Mouse (Mus musculus): ENCODE measurements at regions not wholly inside any gene's neighbourhood (a gene's known extent, or its start where the extent isn't known, plus 50 kb on each side); places are given as distances from the start of the nearest gene placed in this dataset.

GRCm38 (mm10) chr6:135433753-135434152 lies 71.4 kb downstream of the Emp1 start:
- in situ Hi-C loops (cut with MboI, MseI) = no loop called here

DNA sequence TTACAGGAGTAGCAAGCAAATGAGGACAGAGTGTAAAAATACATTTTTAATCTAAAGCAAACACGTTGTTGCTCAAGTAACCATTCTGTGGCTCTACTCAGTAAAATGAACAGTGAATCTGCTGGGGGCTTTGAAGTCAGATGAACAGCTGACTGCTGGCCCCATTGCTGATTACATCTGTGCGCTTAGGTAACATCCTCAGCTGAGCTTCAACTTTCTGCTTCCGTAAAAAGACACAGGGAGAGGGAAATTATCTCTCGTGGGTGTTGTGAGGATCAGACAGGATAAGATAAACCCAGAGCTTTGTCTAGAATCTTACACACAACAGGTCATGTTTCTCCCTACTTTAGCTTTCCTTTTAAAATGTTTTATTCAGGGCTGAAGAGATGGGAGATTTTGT lies 74.0 kb downstream of the Emp1 start:
- in situ Hi-C loops (cut with MboI, MseI) = no loop called here

DNA sequence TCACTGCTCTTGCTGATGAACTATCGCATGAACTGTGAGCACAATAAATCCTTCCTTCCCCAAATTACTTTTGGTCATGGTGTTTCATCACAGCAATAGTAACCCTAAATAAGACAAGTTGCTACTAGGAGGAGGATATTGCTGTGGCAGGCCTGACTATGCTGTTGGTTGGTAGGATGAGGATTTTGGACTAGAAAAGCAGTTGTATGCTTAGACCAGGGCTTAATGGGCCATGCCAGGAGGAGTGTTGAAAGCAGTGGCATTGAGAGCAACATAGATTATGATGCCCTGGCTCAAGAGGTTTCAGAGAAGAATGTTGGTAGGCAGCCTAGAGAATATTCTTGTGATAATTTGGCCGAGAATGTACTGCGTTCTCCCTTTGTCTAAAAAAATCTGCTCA lies 75.9 kb downstream of the Emp1 start:
- in situ Hi-C loops (cut with MboI, MseI) = no loop called here

GRCm38 (mm10) chr6:135441126-135441871 lies 79.0 kb downstream of the Emp1 start:
- in situ Hi-C loops (cut with MboI, MseI) = loop anchor here (5.0 kb wide), 2 partner anchors 386 to 1331 kb away; no protein-coding TSS in a partner anchor

DNA sequence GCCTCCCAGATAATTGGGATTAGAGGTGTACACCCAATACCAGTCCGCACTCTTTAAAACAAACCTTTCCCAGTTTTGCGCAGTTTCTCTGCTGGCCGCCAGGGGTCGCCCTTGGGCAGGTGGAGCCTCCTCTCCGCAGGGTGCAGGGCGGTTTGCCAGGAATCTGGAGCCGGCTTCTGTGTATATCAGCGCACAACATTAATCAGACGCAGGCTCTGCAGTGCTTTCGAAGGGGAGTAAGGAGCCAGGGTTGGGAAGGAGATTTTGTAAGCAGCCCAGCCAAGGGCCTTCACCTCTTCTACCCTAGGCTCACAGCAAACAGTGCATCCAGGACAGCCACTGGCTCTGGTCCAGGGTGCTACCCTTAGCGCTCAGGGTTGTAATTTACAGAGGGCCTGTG lies 82.3 kb downstream of the Emp1 start:
- in situ Hi-C loops (cut with MboI, MseI) = loop anchor here (5.0 kb wide), 2 partner anchors 383 to 1328 kb away; no protein-coding TSS in a partner anchor

GRCm38 (mm10) chr6:135445070-135445469 lies 82.7 kb downstream of the Emp1 start:
- in situ Hi-C loops (cut with MboI, MseI) = no loop called here

DNA sequence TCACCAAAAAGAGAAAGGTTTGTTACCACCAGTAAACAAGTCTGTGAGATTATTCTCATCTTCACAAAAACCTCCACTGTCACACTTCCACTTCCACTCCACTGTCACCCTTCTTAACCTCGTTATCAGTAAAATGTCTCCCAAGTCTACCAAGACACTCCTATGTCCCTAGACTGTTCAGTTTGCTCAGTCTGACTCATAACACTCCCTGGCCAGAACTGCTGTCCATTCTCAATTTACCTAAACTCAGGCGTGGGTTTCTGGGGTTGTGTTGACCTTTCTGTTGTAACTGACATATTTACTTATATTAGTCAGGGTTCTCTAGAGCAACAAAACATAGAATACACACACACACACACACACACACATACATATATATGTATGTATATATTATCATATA lies 85.5 kb downstream of the Emp1 start:
- in situ Hi-C loops (cut with MboI, MseI) = no loop called here

GRCm38 (mm10) chr6:135449228-135449627 lies 86.9 kb downstream of the Emp1 start:
- in situ Hi-C loops (cut with MboI, MseI) = no loop called here

DNA sequence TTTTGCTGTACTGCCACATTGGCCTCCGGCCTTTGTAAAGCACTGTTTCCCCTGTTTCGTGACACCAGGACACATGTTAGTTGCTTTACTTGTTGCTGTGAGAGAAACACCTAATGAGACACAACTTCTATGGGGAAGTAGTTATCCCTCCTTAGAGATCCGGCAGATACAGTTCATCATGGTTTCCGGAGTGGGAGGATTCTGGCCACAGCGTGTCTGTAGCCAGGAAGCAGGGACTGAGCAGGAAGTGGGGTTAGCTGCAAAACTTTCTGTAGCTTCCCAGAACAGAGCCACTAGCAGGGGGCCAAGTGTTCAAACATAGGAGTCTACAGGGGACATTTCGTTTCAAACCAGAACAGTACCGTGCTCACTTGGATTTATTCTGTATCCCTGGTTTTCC lies 88.2 kb downstream of the Emp1 start:
- in situ Hi-C loops (cut with MboI, MseI) = no loop called here

GRCm38 (mm10) chr6:135451165-135451797 lies 88.9 kb downstream of the Emp1 start:
- in situ Hi-C loops (cut with MboI, MseI) = no loop called here

- in situ Hi-C loops (cut with MboI, MseI) = no loop called here
Observed at GRCm38 (mm10) chr6:135453041-135453440, 90.7 kb downstream of the Emp1 start.

DNA sequence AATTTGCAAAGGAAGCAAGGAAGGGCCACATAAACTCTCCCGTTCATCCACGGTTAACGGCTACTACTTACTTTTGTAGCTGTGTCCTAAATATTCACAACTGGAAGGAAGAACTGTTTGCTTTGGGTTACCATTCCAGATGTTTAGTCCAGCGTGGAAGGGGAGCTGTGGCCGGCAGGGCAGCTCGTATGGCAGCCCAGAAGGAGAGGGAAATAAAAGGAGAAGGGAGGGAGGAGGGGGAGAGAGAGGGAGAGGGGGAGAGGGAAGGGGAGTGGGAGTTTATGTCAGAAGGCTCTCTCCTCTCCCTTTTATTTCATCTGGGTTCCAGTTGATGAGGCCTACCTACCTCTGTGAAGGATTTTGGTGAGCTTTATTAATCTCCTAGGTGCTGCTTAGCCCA lies 110.2 kb downstream of the Emp1 start:
- in situ Hi-C loops (cut with MboI, MseI) = no loop called here

DNA sequence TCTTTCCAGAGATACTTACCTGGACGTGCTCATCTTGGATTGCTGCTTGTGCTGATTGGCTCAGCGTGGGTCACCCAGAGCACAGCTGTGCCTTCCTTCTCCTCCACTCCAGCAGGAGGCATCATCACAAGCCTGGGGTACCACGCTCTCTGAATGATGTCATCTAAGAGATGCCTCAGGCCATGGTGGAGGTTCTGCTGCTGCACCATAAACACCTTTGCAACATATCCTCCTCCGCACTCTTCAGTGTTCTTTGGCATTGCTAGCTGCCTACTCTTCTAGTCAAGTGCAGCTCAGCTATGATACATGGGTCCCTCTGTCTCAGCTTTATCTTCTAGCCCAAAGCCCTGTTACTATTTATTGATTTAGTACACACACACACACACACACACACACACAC lies 110.8 kb downstream of the Emp1 start:
- in situ Hi-C loops (cut with MboI, MseI) = no loop called here

- in situ Hi-C loops (cut with MboI, MseI) = no loop called here
Observed at GRCm38 (mm10) chr6:135488795-135489194, 126.5 kb downstream of the Emp1 start.

GRCm38 (mm10) chr6:135493983-135494382 lies 131.6 kb downstream of the Emp1 start:
- in situ Hi-C loops (cut with MboI, MseI) = no loop called here

- in situ Hi-C loops (cut with MboI, MseI) = no loop called here
Observed at GRCm38 (mm10) chr6:135495841-135496240, 133.5 kb downstream of the Emp1 start.

- in situ Hi-C loops (cut with MboI, MseI) = no loop called here
Observed at GRCm38 (mm10) chr6:135498592-135498991, 136.2 kb downstream of the Emp1 start.

DNA sequence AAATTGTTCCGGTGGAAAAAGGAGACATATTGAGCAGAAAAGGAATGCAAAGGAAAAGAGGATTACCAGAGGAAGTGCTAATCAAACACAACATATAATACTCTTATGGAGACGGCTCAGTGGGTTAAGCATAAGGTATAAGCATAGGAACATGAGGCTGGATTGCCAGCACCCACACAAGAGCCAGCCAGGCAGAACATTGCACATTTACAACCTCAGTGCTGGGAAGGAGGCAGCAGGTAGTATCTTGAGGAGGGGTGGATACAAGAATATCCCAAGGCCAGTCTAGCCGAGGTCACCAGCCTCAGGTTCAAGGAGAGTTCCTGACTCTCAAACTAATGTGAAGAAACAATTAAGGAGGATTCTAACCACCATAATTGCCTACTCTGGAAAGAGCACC lies 138.0 kb downstream of the Emp1 start:
- in situ Hi-C loops (cut with MboI, MseI) = loop anchor here in 1 of 2 experiments (5.0 kb wide), 1 partner anchor 78 kb away; no protein-coding TSS in a partner anchor

- in situ Hi-C loops (cut with MboI, MseI) = loop anchor here in 1 of 2 experiments (5.0 kb wide), 1 partner anchor 79 kb away; no protein-coding TSS in a partner anchor
Observed at GRCm38 (mm10) chr6:135501791-135502190, 139.4 kb downstream of the Emp1 start.

DNA sequence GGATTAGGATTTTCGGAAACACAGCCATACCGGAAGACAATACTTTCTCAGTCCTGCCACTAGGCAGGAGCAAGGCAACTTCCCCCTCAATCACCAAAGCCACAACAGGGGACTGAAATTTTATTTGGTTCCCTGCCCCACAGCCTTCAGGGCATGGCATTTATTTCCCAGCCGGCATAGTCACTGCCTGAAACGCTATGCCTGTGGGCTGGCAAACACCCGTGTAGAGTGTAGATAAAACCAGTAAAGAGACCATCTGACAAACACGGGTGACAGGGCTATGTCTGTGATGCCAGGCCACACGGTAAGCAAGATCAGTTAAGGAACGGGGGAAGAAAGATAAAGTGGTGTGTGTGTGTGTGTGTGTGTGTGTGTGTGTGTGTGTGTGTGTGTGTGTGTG lies 140.1 kb downstream of the Emp1 start:
- in situ Hi-C loops (cut with MboI, MseI) = loop anchor here in 1 of 2 experiments (5.0 kb wide), 1 partner anchor 80 kb away; no protein-coding TSS in a partner anchor

GRCm38 (mm10) chr6:135518710-135519437 lies 156.5 kb downstream of the Emp1 start:
- in situ Hi-C loops (cut with MboI, MseI) = no loop called here

DNA sequence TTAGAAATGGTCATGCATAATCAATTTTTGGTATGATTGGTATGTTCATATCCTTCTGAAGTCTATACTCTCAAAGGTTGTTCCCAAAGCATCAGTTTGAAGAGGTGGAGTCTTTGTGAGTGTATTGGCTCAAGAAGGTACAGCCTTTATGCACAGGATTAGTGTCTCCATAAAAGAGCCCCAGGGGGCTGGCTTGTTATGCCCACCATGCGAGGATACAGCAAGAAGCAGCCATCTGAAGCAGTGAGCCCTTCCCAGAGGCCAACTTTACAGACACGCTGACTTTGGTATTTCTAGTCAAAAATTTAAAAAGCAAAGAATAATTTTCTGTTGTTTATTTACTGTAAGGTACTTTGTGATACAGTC lies 157.1 kb downstream of the Emp1 start:
- in situ Hi-C loops (cut with MboI, MseI) = no loop called here

Data from T-helper 17 cell (primary cell).